Mouse (Mus musculus) urinary bladder, postnatal 10 days (tissue): Measurements from ENCODE around the gene Mpv17.

Experiments used
- DNase-seq: peaks from one replicate; pipeline ENCODE4 v3.0.0; 2022; ENCODE audit warnings: low spot score

Gene Mpv17

DNA sequence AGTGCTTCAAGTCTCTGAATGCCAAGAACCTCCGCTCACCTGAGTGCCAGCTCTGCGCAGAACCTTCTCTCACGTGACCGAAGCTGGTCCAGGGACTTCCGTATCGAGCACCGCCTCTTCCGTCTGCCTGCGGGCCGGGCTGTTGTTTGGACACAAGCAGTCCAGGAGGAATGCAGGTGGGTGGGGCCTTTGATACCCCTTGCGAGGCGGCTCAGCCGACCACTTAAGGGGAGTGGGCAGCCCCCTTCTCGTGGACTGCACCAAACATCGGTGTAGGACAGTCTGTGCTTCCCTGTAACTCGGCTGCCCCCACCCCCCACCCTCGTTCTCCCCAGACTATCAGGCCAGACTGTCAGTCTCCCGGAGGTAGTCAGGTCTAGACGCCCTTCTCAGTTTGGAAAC is at the start of gene Mpv17:
Gene Mpv17, minus strand, starts transcription at position 100 of the 402 bp plus-strand sequence.
- DNase-seq = peak; percentile 46

DNA sequence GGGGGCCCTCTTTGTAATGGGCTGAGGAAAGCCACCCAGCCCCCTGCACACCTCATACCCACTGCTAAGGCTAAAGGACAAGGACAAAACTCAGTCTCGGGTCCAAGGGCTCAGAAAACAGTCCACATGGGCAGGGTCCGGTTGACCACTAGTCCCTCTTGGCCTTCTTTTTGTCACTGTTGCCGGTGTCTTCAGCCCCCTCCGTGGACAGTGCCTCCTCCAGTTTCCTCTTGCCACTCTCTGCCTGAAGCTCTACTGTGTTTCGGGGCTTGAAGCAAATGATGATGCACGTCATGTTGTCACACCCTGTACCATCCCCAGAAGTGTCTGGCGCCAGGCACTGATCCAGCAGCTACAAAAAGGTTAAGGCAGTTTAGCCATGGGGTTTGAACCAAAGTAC is 48.9 kb upstream of the Mpv17 start:
- no peak for DNase-seq

DNA sequence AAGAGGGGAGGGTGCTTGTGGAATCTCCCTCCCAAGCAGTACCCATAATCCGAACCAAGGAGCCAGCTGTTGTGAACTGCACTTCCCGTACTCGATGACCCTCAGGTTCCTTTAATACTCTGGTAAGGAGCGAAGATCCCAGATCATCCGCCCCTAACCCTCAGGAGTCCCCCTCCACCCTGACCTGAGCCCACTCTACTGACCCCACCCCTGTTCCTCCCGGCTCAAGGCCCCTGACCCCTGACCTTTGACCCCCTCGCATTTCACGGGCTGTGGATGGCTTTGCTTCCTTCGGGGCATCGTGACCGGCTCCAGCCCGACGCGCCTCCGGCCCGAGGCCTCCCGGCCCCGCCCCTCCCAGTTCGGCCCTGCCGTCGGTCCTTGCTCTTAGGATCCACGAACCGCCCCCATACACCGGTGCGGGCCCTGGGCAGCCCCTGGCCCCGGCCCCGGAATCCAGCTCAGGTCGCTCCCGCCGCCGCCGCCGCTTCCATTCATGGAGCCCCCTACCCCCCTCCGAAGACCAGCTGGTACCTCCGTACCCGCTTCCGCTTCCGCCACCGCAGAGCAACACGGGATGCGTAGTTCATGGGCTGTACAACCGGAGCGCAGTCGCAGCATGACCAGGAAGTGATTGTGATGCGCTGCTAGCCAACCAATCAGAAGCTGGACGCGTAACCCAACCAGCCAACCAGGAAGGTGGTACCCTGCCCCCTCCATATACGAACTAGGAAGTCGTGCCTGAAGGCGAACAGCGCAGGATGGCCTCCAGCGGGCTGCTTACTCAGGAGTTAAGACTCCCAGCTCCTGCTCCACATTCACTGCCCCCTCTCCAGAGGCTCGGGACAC is 47.9 kb upstream of the Mpv17 start, which contains the start of gene Zfp513:
Gene Zfp513, minus strand, starts transcription at position 562 of the 849 bp plus-strand sequence.
- peak; percentile 81 for DNase-seq

DNA sequence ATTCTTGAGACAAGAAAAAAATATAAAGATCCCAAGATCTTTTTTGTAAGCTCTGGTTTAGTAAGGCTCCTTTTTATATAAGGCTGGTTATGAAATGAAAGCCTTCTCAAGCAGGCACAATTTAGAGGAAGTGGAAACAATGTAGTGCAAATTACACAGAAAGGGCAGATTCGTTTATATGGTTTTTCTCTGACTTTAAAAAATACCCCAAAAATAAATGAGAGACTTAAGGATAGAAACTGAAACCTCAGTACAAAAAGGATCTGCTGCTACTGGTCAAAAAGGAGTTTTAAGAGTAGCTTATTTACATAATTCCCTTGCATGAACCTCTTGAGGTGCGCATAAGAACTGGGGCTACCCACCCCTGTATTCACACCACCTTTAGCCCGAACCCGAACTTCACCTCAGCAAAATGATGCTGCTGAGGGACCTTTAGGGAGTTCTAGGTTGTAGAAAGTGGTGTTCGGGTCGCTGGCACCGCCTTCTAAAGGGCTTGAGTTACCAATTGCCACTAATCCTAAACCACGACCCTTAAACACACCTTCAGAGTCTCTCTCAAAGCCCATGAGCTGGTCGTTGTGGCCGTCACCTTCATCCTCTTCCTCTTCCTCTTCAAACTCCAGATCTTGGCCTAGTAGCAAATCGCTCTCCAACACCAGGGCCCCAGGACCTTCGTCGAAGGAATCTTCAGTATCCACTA is 47.1 kb upstream of the Mpv17 start:
- no peak for DNase-seq

DNA sequence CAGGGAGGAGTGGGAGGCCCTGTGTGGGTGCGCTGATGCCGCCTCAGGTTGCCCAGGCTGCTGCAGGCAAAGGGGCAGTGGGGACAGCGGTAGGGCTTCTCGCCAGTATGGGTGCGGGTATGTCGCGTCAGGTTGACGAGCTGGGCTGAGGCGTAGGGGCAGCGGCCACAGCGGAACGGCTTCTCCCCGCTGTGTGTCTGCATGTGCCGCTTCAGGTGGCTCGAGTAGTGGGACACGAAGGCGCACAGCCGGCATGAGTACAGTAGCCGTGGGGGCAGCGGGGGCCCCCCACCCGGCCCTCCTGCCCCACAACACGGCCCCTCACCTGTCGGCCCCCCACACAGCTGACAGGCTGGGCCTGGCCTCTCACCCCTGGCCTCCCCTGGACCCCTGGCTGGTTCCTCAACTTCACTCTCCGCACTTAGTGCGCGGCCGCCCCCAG is 46.3 kb upstream of the Mpv17 start:
- no peak for DNase-seq

DNA sequence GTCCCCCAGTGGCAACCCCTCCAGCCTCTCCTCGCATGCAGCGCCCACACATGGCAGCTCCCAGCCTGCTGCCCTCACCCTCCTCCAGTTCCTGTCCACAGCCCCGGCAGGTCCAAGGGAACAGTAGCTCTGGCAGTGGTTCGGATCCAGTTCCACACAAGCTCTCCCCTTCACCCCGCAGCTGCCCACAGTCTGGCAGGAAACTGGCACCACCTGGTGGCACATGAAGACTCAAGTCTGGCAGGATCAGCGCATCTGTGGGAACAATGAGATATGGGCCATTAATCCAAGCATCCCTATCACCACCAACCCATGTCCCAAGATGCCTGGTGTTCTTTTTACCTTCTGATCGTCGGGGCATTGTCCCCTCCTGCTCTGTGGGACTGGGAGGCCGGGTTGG is 45.8 kb upstream of the Mpv17 start:
- no peak for DNase-seq

DNA sequence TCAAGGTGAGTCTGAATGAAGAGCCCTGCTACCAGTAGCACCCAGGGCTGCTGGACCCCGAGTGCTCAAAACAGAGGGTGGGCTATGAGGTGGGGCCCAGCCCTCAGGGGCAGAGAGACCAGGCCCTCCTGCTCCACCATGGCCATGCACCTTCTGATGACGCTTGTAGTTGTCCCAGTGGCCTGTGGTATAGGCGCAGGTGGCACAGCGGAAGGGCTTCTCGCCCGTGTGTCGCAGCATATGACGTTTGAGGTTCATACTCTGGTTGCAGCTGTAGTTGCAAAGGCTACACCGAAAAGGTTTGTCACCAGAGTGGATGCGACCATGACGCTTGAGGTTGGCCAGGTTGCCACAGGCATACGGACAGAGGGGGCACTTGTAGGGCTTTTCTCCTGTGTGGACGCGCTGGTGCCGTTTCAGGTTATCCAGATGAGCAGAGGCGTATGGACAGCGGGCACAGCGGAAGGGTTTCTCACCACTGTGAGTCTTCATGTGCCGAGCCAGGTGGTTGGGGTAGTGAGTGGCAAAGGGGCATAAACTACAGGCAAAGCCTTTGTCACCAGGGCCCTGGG is 45.4 kb upstream of the Mpv17 start:
- no peak for DNase-seq

DNA sequence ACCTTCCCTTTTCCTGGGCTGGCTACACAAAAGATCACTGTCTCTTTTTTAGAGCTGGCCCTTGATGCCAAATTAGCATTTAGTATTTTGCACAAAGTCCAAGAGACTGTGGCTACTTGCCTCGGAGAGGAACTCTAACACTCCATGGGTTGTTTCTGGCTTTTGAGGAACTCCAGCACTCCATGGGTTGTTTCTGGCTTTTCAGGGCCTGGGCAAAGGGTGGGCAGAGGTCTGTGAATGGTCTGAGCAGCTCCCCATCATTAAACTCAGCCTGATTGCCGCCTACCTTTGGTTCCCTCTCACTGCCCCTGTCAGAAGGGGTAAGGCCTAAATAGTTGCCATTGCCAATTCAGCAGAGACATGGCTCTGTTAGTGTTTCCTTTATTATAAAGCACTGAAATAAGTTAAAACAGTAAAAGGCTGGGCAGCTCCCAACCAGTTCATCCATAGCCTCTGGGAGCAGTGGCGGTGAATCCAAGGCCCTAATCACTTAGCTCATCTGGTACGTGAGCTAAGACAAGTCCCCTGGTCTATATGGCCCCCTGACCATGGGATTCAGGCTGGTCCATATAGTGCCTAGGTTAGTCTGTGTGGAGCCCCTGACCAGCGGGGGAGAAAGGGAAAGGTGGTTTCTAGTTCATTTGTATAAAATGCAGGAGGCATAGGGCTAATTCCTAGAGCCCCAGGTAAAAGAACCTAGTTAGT is 44.7 kb upstream of the Mpv17 start:
- DNase-seq = no peak

DNA sequence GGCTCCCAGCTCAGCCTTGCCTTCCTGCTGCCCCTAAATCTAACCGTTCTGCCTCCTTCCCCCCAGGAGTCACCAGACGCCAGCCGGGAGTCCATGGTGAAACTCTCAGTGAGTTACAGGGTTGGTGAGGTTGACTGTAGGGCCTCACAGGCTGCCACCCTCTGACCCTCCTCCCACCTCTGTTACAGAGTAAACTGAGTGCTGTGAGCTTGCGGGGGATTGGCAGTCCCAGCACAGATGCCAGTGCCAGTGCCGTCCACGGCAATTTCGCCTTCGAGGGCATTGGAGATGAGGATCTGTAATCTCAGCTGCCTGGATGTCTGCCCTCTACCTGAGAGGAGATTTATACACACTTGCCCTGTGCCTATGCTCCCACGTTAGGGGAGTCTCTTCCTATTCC is 44.1 kb upstream of the Mpv17 start:
- DNase-seq = no peak

DNA sequence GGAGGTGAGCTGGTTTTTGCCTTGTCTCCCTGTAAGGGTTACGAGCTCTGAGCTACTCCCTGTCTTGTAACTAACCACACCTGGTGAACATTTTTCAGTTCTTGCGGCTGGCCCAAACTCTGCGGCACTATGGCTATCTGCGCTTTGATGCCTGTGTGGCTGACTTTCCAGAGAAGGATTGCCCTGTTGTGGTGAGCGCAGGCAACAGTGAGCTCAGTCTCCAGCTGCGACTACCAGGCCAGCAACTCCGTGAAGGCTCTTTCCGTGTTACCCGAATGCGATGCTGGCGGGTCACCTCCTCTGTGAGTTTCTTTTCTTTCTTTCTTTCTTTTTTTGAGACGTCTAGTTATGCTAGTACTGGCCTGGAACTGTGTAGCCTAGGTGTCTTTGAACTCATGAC is 43.0 kb upstream of the Mpv17 start:
- DNase-seq = no peak

DNA sequence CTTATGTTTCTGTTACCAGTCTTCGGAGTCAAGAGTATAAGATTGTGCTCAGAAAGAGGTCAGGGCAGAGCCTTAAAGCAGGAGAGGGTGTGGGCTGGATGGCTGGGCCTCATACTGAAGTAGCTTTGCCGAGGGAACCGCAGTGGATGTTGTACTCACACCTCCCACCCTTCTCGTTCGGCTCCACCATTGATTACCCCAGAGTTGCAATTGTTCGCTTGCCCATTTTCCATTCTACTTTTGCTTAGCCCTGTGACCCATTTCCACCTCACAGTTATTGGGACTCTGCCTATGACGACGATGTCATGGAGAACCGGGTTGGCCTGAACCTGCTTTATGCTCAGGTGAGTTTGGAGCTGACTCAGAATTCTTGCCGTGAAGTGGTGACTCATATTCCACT is 42.2 kb upstream of the Mpv17 start:
- no peak for DNase-seq

DNA sequence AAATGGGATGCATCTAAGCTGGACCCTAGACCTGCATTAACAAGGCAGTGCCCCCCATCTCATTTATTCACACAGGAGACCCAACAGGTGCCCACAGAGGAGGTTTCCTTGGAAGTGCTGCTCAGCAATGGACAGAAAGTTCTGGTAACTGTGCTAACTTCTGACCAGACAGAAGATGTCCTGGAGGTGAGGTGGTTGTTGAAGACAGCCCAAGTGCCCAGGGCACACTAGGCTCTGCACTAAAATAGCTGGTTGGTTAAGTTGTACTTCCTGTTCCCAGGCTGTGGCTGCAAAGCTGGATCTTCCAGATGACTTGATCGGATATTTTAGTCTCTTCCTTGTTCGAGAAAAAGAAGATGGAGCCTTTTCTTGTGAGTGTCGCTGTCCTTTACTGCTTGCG is 41.6 kb upstream of the Mpv17 start:
- no peak for DNase-seq

DNA sequence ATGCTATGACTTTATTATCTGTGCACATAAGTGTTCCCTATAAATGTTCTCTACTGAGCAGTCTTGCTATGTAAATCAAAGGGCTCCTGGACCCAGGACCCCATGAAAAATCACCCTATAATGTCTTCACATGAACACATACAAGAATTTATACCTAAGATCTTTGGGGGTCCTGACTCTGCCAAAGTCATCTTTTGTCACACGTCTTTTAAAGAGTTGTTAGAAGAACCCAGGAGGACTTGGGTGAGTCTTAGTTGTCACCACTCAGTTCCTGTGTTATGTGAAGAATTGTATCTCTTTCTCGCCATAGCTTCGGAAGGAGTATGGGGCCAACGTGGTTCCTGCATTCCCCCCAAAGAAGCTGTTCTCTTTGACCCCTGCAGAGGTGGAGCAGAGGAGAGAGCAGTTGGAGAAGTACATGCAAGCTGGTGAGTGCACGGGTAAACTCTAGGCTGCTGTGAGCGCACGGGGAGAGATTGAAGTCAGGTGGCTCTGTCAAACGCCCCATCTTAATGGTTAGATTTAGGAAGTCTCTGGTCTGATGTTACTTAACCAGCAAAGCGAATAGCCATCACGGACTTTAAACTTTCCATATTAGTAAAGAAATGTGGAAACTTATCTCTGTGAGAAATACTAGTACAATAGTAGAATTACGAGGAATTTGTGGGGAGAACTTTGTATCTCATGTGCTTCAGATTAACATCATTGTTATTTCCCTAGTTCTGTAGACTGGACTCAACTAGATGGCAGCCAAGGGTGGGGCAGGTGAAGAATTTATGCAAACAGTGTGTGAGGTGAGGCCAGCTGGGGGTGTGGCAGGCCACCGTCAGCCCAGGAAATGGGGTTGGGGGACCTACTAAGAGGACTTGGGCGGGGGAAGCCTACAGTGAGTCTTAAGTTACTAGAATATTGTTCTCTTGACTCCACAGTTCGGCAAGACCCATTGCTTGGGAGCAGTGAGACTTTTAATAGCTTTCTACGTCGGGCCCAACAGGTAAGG is 40.7 kb upstream of the Mpv17 start:
- no peak for DNase-seq

DNA sequence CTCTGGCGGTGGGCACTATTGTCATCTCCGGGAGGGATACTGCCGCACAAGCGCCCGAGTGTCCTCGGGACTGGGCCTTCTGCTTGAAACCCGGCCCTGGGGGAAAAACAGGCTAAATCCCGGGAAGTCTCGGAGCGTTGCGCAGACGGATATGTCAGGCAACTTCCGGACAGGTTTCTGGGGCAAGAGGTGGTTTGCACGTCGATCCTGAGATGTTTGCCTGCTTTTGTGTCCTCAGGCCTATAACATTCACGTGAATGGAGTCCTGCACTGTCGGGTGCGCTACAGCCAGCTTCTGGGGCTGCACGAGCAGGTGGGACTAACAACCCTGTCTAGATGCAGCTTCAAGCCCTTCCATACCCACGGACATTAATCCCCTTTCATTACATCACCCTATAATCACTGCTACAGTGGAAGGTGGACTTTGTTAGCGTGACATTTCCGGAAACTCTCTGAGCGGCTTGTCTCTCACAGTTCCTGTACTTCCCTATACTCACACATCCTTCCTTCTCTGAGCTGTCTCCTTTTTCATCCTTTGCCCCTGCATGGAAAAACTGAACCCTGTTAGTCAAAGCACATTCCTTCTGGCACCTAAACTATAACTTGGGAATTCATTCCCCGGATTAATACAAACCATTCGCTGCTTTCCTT is 39.7 kb upstream of the Mpv17 start:
- DNase-seq = no peak

DNA sequence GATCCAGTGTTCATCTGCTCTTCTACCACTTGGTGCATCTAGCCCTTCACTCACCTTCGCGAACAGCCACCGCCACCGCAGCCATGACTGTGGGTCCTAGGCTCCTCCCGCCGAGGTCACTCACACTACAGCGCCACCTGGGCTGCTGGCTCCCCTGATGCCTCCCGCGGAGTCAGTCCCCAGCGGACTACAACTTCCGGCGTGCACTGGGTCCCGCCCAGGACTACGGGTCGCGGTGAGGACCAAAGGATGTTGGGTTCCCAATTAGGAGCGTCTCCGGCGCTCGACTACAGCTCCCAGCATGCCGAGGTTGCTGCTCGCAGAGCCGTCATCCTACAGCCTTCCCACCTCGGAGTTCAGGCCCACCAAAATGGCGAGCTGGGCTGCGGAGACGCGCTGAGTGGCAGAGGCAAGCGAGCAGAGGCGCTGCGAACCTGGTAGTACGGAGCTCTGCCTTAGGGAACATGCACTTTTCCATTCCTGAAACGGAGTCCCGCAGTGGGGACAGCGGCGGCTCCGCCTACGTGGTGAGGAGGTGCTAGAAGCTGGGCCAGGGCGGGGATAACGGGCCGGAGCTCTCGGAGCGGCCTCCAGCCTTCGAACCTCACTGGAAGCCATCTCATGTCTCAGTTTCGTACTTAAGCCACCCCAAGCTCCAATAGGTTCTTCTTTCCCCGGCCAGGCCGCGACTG is 39.0 kb upstream of the Mpv17 start, which contains the start of the genes Snx17 and Eif2b4:
Gene Snx17, plus strand, starts transcription at position 289 of the 692 bp plus-strand sequence.
Gene Eif2b4, minus strand, starts transcription at position 492 of the 692 bp plus-strand sequence.
- DNase-seq = peak; percentile 98

DNA sequence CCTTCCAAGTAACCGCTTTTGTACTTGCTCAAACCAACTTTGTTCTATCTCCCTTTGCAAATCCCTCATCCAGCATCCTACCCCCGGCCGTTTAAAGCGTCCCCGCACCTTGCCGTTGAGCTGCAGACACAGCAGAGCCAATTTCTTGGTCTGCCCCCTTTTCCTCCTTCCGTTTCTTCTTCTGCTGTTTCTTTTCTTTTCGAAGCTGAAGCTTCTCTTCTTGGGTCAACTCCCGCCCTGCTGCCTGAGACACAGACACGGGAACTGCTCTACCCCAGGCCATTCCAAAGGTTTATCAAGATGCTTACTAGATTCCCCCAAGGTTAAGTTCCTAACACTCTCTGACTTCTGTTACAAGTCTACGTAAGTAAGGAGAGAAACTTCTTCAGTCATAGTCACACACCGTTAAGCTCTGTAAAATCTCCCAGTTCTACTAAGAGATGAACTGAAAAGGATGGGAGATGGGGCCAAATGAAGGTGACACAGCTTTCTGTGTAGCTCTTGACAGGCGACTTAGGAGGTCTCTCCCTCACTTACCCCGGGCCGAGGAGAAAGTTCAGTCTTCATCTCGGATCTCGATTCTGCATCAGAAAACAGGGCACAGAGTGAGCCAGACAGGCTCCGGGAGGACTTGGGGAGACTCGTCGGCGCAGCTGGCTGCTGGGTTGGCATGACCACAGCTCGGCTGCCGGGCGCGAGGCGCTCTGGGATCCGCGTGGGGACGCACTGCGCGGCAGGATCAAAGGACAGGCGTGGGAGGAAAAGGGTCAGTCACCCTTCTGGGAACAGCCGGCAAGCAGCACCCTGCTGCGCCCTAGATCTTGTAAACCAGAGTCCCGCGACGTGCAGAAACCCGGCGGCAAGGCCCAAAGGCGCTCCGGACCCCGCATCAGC is 38.2 kb upstream of the Mpv17 start:
- DNase-seq = peak; percentile 39

DNA sequence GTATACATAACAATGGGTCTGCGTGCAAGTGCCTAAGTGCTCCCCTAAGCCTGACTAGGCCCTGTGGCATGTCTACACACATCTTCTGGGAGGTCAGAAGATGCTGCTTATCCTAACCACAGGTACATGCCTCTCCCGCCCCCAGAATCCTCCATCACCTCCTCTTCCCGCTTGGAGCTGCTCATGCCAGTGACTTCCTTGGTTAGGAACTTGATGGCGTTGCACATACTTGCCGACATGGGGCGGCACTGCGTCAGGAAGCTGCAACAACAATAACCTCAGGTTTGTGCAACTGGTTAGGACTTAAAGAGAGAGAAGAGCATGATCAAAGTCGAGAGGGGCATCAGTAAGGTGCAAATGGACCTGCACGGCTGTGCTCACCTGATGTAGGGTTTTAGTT is 36.1 kb upstream of the Mpv17 start:
- DNase-seq = no peak

DNA sequence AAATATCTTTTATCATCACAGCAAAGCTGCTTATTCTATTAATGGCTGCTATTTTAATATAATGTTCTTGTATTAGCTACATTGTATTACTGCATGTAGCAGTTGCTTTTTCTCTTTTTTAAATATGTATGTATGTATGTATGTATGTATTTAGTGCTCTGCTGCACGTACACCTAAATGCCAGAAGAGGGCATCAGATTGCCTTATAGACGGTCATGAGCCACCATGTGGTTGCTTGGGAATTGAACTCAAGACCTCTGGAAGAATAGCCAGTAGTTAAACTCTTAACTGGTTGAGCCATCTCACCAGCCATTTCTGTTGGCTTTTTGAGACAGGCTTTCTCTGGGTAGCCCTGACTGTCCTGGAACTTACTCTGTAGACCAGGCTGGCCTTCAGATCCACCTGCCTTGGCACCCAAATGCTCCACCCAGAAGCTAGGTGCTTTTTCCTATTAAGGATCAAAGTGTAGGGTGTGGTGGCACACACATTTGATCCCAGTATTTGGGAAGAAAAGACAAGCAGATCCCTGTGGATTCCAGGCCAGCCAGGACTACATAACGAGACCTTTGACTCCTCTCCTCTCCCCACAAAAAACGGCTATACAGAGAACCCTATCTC is 34.3 kb upstream of the Mpv17 start:
- DNase-seq = no peak
